Mouse (Mus musculus) layer of hippocampus, postnatal 36 days (tissue): ENCODE measurements at regions not wholly inside any gene's neighbourhood (a gene's known extent, or its start where the extent isn't known, plus 50 kb on each side); places are given as distances from the start of the nearest gene placed in this dataset.
"Not testable (repeated sequence)": the region's sequence is repeated elsewhere in the genome, so short reads cannot be mapped to it uniquely, and the experiment has no call there.

ENCODE experiments used
- DNase-seq, 2 experiments: peaks; one replicate each; pipeline ENCODE4 v3.0.0; 2022

- DNase-seq: no peak
Measured at GRCm38 (mm10) chr12:16374331-16374996, 236.3 kb downstream of the Lpin1 start.

GRCm38 (mm10) chr12:16370061-16370460 is 240.7 kb downstream of the Lpin1 start:
- DNase-seq: no peak

DNA sequence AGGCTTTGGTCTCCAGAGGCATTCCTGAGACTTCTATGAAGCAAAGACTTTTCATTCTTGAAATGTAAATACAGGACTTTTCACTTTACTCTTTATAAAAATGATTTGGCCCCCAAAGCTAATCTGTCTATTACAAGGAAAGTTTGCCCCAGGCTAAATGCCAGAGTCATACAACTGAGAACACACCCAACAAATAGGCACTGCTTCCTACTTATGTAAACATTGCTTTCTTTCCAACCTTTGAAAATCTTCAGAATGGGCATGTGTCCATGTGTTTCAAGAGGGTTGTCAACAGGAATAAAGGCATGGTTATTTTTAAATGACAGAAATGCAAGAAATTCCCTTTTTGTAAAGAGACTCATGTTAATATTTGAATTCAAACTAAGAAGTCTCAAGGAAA is 248.4 kb downstream of the Lpin1 start:
- no peak for DNase-seq

DNA sequence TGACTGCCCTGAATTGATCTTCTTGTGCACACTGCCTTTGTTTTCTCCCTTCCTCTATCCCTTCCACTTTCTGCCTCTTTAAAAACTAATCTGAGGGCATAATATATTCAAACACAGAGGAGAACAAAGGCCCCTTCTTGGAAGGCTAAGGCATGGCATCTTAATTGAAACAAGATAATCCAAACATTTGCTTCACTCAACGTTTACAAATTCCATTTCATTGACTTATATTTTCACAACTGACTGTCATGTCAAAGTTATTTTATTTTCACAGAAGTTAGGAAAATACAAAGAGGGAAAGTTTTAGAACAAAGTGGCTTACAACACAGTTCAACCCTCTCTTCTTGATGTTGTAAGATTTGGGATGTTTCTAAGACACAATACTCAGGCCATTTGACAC is 251.9 kb downstream of the Lpin1 start:
- no peak for DNase-seq

- no peak for DNase-seq
Measured at GRCm38 (mm10) chr12:16354711-16355110, 256.1 kb downstream of the Lpin1 start.

GRCm38 (mm10) chr12:16351751-16352150 is 259.0 kb downstream of the Lpin1 start:
- no peak for DNase-seq

GRCm38 (mm10) chr12:16349310-16349709 is 261.5 kb downstream of the Lpin1 start:
- no peak for DNase-seq

DNA sequence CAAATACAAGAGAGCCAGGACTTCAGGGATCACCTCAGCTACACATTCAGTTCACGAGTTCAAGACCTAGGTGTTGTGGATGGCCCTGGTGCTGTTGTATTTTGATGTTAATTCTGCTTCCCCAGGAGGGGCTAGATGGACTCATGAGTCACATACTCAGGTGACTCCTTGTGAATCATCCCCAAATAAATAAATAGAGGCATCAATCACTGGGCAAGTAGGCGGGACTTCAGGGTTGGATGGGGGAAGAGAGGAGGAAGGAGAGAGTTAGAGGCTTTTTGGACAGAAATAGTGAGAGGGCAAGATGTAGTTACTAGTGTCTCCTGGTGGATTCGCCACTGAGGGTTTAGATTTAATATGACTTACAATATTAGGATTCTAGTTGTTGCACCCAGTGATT is 266.7 kb downstream of the Lpin1 start:
- DNase-seq: no peak

GRCm38 (mm10) chr12:16342030-16342429 is 268.7 kb downstream of the Lpin1 start:
- DNase-seq: not testable (repeated sequence)

- no peak for DNase-seq
Measured at GRCm38 (mm10) chr12:16331456-16331855, 279.3 kb downstream of the Lpin1 start.

GRCm38 (mm10) chr12:16329129-16329528 is 281.6 kb downstream of the Lpin1 start:
- DNase-seq: no peak

GRCm38 (mm10) chr12:16320536-16321402 is 290.0 kb downstream of the Lpin1 start:
- no peak for DNase-seq

DNA sequence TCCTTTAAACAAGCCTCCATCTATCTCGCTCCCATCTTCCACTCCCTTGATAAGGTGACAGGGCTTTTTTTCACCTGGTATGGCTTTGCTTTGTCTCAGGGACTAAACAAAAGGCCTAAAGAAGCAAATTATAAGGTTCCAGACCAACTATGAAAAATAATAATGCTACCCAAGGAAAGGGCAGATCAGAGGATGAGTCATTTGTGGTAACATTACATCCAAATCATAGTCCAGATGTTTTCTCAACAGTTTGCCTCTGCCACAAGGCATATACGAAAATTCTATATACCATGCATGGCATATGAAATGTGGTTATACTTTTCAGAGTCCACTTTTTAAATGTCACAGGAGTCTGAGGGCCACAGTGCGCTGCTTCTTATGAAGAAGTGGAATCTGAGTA is 302.7 kb downstream of the Lpin1 start:
- DNase-seq: no peak

GRCm38 (mm10) chr12:16304701-16305377 is 305.9 kb downstream of the Lpin1 start:
- DNase-seq: no peak

DNA sequence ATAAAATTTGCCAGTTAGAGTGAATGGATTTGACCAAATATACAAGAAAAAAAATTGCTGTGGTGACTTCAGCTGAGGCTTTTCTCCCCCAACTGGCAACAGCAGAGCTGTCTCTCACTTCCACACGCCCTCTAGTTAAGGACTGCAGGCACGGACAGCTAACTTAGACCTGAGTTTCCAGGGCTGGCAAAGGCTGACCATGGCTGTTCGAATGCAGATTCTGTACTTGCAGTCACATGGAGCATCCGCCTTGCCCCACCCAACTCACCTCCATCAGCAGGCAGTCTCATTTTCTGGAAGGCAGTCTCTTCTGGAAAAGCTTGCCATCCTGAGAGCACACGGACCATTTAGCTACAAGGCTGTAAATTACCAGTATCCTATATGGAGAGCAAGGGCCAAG is 325.7 kb downstream of the Lpin1 start:
- no peak for DNase-seq

DNA sequence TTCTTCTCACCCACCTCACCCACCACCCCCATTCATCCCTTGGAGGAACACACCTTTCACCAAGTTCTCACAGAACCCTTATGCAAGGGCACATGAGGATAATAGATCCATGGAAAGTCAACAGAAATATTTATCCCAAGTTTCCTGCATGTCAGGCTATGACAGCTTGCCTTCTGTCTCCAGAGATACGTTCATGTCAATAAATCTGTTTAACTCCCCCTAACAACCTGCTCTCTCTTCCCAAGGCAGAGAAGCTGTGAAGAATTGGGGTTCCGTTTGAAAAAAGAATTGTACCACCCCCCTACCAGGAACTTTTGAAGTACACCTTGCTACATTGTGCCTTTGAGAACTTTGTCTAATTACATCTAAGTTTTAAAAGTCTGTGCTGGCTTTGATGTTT is 331.6 kb downstream of the Lpin1 start:
- peak in 1 of 2 experiments; percentile 9 for DNase-seq

DNA sequence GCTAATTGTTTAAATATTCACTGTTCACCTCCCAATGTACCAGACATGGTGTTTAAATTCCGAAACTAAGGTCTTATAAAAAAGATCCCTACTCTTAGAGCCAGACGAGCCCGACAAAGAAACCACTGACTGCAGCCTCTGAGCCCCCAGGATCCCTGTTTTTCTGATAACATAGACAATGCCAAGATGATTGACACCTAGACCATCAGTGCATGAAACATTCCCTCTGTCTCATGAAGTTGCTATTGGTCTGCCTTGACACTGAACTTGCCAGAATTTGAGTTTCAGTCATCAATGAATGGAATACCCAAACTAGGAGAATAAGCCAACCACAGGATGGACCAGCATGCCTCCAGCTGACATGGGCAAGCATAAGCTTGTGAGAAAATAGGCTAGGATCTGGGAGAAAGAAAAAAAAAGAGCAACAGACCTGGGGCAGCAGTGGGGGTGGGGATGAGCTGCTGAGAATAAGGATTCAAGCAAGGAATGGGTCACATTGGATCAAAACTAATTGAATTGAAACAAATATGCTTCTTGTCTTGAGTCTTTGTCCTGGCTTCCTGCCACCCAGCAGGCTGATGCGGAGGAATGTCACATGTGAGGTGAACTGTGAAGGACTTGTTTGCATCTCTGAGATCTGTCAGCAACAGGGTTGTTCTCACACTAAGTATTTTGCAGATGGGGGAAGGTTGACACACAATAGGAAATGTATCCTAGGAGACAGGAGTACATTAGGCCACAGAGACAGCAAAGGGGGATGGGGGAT is 333.0 kb downstream of the Lpin1 start:
- no peak for DNase-seq

DNA sequence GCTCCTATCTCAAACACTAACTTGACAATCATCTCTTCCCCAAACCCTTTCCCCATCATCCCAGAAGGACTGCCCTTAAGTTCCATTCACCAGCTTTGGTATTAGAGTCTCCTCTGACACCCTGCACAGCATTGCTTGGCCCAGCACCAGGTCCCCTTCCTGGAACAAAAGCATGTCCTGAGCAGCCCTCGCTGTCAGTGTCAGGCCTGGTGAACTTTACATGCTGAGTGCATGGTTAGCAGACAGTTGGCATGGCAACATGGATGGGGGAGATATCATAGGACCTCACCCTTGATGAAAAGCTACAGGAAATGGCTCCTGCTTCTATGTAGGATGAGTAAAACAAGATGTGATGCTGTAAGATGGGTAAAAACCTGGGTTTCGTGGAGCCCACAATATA is 333.6 kb downstream of the Lpin1 start:
- DNase-seq: no peak

GRCm38 (mm10) chr12:16276301-16276700 is 334.5 kb downstream of the Lpin1 start:
- DNase-seq: no peak

GRCm38 (mm10) chr12:16272441-16272840 is 338.3 kb downstream of the Lpin1 start:
- no peak for DNase-seq

- no peak for DNase-seq
Measured at GRCm38 (mm10) chr12:16270876-16271275, 339.9 kb downstream of the Lpin1 start.

DNA sequence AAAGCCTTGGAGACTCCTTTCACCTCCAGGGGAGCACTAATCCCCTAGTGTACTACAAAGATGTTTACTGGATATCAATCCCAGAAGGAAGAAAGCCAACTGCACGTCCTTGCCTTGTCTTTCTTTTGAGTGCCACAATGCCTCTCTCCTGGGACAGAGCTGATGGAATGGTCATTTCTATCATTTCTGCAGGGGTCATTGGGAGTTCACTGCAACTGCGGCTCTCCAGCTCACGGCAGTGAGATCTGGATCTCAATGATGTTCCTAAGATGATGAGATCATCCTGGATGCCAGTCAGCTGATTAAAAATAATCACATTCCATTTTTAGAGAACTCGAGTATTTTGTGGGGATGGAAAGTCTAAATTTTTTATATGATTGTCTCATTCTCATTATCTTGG is 341.1 kb downstream of the Lpin1 start:
- no peak for DNase-seq
